Mouse (Mus musculus) R1 (cell line): ENCODE data around the gene Hnrnpul1.

Experiments used
- DNase-seq: peaks from one replicate; pipeline ENCODE4 v3.0.0-alpha.2; 2018; ENCODE audit warnings: low read depth, low spot score

Gene Hnrnpul1

DNA sequence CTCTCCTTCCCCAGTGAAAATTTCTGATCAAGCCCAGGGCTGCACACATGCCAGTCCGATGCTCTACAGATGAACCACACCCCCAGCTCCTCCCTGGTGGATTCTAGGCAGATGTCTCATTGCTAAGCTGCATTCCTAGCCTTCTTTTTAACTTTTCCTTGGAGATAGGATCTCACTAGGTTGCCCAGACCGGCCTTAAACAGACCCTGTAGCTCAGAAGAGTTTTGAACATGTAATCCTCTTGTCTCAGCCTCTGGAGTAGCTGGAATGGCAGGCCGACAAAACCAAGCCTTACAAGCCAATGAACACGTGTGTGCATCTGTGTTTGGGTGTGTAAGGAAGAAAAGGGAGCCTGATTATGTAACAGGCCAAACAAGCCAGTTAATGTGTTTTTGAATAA is 26.2 kb upstream of the Hnrnpul1 start:
- DNase-seq, result no peak

GRCm38 (mm10) chr7:25780021-25780420 is 25.5 kb upstream of the Hnrnpul1 start:
- DNase-seq, result no peak

- DNase-seq, result no peak
Measured at GRCm38 (mm10) chr7:25768229-25768628, 13.7 kb upstream of the Hnrnpul1 start.

GRCm38 (mm10) chr7:25766108-25766507 is 11.6 kb upstream of the Hnrnpul1 start:
- DNase-seq, result no peak

GRCm38 (mm10) chr7:25764221-25764620 is 9.7 kb upstream of the Hnrnpul1 start:
- DNase-seq, result no peak

GRCm38 (mm10) chr7:25763678-25764077 is 9.1 kb upstream of the Hnrnpul1 start:
- DNase-seq, result no peak

GRCm38 (mm10) chr7:25761354-25761753 is 6.8 kb upstream of the Hnrnpul1 start:
- no peak for DNase-seq

- DNase-seq, result peak; percentile 89
Measured at GRCm38 (mm10) chr7:25756011-25756410, 1.5 kb upstream of the Hnrnpul1 start.

GRCm38 (mm10) chr7:25755468-25755833 is 894 bp upstream of the Hnrnpul1 start:
- no peak for DNase-seq

DNA sequence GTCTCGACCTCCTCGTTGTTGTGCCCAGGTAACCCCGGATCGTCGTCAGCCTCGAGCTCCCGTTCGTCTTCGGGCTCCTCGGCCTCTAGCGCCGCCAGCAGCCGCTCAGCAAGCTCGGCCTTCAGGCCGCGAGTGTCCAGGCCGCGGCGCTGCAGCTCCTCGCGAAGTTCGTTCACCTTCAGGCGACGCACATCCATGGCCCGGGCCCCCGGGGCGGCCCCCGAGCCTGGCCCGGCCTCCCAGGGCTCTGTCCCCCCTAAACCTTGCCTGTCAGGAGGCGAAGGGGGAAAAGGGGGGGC is 169 bp downstream of the Hnrnpul1 start:
- DNase-seq, result no peak

DNA sequence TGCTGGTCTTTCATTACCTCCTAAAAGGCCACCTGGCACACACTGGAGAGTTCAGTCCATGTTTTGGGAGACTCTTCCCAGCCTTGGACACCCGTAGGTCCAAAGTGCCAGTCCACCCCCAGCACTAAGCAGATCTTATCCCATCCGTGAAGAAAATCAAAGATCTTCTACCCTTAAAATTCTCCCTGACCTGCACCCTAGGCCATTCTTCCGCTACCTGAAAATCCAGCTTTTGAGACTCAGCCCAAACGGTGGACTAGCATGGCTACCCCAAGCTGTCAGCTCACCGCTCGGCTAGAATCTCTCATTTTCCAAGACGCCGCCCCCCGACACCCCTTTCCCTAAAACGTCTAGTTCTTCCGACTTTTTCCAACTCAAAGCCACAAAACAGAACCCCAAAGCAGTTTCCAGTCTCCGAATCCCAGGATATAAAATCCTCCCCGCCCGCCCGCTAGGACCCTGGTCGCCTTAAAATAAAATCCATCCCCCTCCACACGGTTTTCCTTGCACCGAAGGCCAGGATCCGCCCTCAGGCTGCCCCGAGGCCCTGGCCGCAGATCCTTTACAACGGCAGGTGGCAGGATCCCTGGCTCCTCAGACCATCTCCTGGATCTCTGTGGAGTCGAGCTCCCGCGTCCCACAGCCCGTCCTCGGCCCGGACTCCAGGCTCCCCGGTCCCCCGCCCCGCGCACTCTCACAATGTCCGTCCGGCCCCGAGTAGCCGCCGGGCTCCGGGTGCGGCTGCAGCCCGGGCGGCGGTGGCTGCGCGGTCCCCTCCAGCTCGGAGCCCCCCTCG is 716 bp downstream of the Hnrnpul1 start:
- DNase-seq, result peak; percentile 31

DNA sequence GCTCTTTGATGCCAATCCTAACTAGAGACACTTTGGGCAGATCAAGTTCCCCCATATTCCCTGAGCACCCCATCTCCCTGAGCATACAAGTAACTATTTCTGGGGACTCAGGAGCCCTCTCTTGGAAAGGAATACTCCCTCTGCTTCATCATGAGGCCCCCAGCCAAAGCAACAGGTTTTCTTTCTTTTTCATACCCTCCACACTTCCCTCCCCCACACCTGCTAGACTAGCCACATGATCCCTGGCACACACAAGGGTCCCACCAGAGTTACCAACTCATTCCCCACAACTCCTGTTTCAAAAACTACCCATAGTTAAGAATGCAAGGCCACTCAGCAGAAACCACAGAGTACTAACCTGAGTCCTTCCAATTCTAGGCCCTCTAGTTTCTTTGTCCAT is 1.5 kb downstream of the Hnrnpul1 start:
- no peak for DNase-seq

DNA sequence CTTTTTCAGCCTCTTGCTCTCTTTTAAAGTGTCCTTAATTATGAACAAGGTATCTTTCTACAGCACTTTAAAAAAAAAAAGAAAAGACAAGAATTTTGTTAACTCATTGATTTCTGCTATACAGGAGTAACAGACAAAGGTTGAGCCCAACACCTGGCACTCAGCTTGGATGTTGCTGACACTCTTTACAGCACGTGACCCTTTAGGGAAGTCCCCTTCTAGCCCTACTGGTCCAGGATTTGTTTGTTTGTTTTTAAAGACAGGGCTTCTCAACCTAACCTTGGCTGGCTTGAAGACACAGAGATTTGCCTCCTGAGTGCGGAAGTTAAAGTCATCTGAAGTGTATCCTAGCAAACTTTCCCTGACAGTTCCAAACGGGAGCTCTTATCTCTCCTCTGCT is 7.7 kb downstream of the Hnrnpul1 start:
- DNase-seq, result no peak

GRCm38 (mm10) chr7:25738277-25738676 is 16.3 kb downstream of the Hnrnpul1 start:
- no peak for DNase-seq

DNA sequence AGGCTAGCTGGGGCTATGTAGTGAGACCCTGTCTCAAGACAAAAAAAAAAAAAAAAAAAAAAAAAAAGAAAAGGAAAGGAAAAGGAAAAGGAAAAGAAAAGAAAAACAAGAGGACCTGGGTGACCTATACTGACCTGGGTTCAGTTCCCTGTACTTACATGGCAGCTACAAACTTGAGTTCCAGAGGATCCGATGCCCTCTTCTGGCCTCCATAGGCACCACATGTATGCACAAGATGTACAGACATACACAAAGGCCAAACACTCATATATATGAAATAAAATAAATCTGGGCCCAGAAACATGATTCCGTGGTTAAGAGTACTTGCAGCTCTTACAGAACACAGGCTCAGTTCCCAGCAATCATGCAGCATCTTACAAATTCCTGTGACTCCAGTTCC is 17.6 kb downstream of the Hnrnpul1 start:
- peak; percentile 47 for DNase-seq

DNA sequence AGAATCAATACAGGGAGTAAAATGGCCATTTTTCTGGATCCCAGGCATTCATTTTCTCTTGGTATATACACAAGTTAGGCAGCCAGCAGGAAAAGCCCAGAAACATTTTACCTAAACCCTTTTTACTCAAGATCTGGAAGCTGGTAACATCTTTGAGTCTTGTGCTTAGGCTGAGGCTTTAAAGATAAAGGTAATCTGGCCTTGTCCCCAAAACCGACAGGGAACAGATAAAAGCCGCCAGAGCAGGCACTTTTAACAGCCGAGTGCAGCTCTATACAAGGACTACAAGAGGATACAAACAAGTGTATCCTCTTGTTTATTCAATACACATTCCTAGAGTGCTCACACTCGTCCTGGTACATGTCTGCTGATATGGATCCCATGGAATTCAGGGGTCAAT is 19.6 kb downstream of the Hnrnpul1 start:
- no peak for DNase-seq

DNA sequence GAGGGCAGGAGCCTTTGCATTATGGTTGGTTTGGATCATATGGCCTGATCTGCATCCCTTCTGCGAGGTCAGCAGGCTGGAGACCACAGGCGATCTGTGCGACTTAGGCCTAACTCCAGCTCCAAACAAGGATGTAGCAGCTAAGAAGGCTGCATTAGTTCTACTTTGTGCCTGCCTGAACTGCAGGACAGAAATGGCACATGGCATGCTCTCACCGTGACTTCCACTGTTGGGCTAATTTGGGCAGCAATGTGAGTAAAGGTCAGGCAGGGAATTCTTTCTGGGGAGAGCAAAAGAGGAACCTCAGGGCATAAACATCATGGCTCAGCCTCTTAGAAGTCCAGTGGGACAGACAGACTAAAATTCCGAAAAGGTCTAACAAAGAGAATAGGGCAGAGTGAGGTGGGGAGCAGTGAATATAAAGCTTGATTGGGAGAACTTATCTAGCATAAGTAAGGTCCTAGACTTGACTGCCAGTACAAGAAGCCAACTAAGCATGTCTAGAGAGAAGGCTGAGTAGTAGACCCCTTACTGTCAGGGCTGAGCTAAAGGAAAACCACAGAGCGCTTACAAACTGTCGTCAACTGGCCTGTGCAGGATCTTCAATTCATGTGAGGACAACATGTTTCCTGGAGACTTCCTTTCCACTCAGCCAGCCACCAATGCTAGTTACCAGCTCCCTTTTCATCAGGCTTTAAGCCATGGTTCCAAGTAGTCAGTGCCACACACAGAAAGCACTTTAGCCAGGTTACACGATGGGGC is 23.1 kb downstream of the Hnrnpul1 start:
- no peak for DNase-seq

DNA sequence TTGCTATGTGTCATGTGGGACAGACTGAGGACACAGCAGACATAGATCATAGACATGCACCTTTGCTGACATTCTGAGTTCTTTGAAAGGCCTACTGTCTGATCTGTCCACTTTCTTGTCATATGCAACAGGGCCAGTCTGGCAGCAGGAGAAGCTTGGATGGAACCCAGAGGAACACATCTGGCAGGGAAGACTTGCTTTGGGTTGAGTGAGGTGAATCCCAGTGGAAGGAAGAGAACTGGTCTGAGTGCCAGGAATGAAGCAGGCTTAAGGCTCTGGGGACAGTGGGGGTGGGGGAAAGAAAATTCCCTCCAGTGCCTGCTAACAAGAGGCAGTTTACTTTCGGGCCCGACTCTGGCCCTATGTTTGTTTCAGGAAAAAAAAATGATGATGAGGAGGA is 24.7 kb downstream of the Hnrnpul1 start:
- DNase-seq, result no peak

- no peak for DNase-seq
Measured at GRCm38 (mm10) chr7:25729396-25729795, 25.2 kb downstream of the Hnrnpul1 start.

GRCm38 (mm10) chr7:25727800-25728199 is 26.8 kb downstream of the Hnrnpul1 start:
- DNase-seq, result no peak

DNA sequence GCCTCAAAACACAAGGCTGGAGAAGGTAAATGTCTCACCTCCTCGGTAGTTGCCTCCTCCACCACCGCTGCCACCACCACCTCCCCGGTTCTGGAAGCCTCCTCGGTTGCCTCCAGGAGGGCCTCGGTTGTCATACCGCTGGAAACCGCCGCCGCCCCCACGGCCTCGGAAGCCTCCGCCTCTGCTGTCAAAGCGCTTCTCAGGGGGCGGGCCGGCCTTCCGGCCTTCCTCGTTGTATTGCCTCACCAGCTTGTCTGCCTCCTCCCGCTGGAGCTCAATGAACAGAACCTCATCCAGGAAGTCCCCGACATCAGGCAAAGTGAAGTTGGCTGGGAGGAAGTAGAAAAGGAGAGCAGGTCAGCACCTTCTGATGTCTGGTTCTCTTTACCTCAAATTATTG is 28.7 kb downstream of the Hnrnpul1 start:
- DNase-seq, result peak; percentile 22

DNA sequence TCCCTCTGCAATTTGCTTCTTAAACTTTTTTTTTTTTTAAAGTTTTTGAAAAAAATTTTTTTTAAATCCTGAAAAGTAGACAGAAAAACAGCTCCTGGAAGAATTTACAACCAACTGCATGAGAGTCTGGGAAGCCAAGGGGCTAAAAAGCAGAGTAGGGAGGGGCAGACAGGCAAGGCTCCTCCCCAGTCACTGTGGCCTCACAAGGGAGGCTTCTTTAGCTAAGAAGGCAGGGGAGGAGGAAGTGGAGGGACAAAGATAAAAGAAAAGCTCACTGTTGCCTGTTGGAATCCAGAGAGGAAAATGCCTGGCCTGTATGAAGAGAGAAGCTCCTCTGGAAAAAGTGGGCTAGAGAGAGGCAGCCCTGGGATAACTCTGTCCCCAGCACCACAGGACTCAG is 32.8 kb downstream of the Hnrnpul1 start:
- peak; percentile 45 for DNase-seq

GRCm38 (mm10) chr7:25720760-25721159 is 33.8 kb downstream of the Hnrnpul1 start:
- DNase-seq, result no peak
